Comparison of ENCODE assay signal across 20 mouse cellular contexts in the genomic region with DNA sequence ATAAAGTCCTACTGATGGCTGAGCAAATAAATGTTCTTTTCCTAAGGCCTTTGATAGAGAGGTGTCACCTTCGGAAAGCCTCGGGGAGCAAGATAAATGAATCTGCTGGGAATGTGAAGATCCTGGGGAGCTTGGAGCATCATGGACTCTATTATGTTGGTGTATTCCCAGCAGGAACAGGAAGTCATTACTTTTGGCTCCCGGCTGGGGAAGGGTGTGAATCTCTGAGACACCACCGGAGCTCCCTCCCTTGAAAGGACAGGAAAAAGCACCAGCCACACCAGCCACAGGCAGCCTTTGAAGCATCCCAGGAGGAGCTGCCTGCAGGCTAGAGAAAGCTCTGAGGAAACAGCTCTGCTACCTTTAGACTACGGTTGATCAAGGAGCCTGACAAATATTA.
DNase-seq lines count a peak whose midpoint lies in the region; ATAC-seq and TF ChIP-seq lines count a peak whose summit lies in the region.
"Had no signal": no experiment of that assay in that cellular context is flagged by ENCODE, and none has a peak within 500 bp of the region (broad histone marks: within the 10 kb centered on the region; RNA-seq: fewer than 3 reads in every experiment).

No protein-coding gene starts in this region.

- TF ChIP-seq CTCF in testis, adult 2 months (IDR thresholded peaks at IDR 0.05; ENCODE audit: control insufficient read depth, insufficient read depth, insufficient replicate concordance, low read depth, low read length) = no peak

- TF ChIP-seq POLR2A in testis, adult 2 months (IDR thresholded peaks at IDR 0.05; ENCODE audit: control insufficient read depth, low read depth, low read length) = no peak

- no peaks in the 10 kb centered on the region for H3K27me3 ChIP-seq in hindbrain, embryonic 10.5 days (ENCODE audit: insufficient read depth, poor library complexity, severe bottlenecking)
- H3K27me3 ChIP-seq in hindbrain, embryonic 13.5 days = no peaks in the 10 kb centered on the region
- no peaks in the 10 kb centered on the region for H3K27me3 ChIP-seq in testis, adult 2 months (ENCODE audit: control insufficient read depth, insufficient read depth, low read length)
- no peaks in the 10 kb centered on the region for H3K27me3 ChIP-seq in kidney, embryonic 16.5 days (ENCODE audit: insufficient read depth, low read length)
- no peaks in the 10 kb centered on the region for H3K27me3 ChIP-seq in midbrain, embryonic 16.5 days (ENCODE audit: control insufficient read depth, insufficient read depth, low read depth, low read length)
- H3K27me3 ChIP-seq: embryonic facial prominence, embryonic 12.5 days; hindbrain, embryonic 12.5 days; liver, embryonic 13.5 days; Patski had no signal

- WGBS in hindbrain, embryonic 10.5 days = 3% methylated on average over 5 of the region's 5 CpGs
- WGBS in hindbrain, embryonic 13.5 days = 8% methylated on average over 5 of the region's 5 CpGs
- WGBS in kidney, embryonic 16.5 days = 8% methylated on average over 5 of the region's 5 CpGs
- 14% methylated on average over 5 of the region's 5 CpGs for WGBS in midbrain, embryonic 16.5 days

- no peak overlapping the region for H3K4me2 ChIP-seq in hindbrain, embryonic 13.5 days
- no peak overlapping the region; the same call in 1 of the 2 replicates for H3K4me2 ChIP-seq in kidney, embryonic 16.5 days (replicated peaks; ENCODE audit: low read depth, low read length)
- no peak overlapping the region for H3K4me2 ChIP-seq in midbrain, embryonic 16.5 days (ENCODE audit: low read length)
- H3K4me2 ChIP-seq: embryonic facial prominence, embryonic 12.5 days; hindbrain, embryonic 12.5 days; liver, embryonic 13.5 days had no signal

- peaks cover 16% of the 10 kb centered on the region for H3K4me1 ChIP-seq in hindbrain, embryonic 10.5 days (replicated peaks)
- peaks cover 3% of the 10 kb centered on the region; the same call in 1 of the 2 replicates for H3K4me1 ChIP-seq in hindbrain, embryonic 13.5 days (replicated peaks)
- H3K4me1 ChIP-seq in testis, adult 2 months (ENCODE audit: control insufficient read depth, insufficient read depth, low read length) = no peaks in the 10 kb centered on the region
- H3K4me1 ChIP-seq in kidney, embryonic 16.5 days (ENCODE audit: insufficient read depth, low read length) = no peaks in the 10 kb centered on the region
- no peaks in the 10 kb centered on the region; the same call in 1 of the 2 replicates for H3K4me1 ChIP-seq in midbrain, embryonic 16.5 days (ENCODE audit: control insufficient read depth, insufficient read depth, low read length)
- H3K4me1 ChIP-seq: embryonic facial prominence, embryonic 12.5 days; hindbrain, embryonic 12.5 days; liver, embryonic 13.5 days had no signal

- no peak for ATAC-seq in hindbrain, embryonic 13.5 days (ENCODE audit: low FRiP score)
- no peak for ATAC-seq in kidney, embryonic 16.5 days (ENCODE audit: low FRiP score, low TSS enrichment)
- no peak for ATAC-seq in midbrain, embryonic 16.5 days
- ATAC-seq: forebrain, embryonic 16.5 days; intestine, embryonic 16.5 days; Patski had no signal

- no peak overlapping the region for H3K27ac ChIP-seq in hindbrain, embryonic 10.5 days
- H3K27ac ChIP-seq in hindbrain, embryonic 13.5 days = no peak overlapping the region
- no peak overlapping the region for H3K27ac ChIP-seq in testis, adult 2 months (ENCODE audit: control insufficient read depth, insufficient read depth, low read depth, low read length)
- H3K27ac ChIP-seq in kidney, embryonic 16.5 days (ENCODE audit: low read length) = no peak overlapping the region
- H3K27ac ChIP-seq in midbrain, embryonic 16.5 days (ENCODE audit: low read length) = no peak overlapping the region
- H3K27ac ChIP-seq: embryonic facial prominence, embryonic 12.5 days; gastrocnemius, adult 2 months; hindbrain, embryonic 12.5 days; liver, embryonic 13.5 days had no signal

- no peaks in the 10 kb centered on the region for H3K9me3 ChIP-seq in hindbrain, embryonic 10.5 days
- no peaks in the 10 kb centered on the region for H3K9me3 ChIP-seq in hindbrain, embryonic 13.5 days
- H3K9me3 ChIP-seq in kidney, embryonic 16.5 days (ENCODE audit: low read length) = no peaks in the 10 kb centered on the region
- H3K9me3 ChIP-seq in midbrain, embryonic 16.5 days (replicated peaks; ENCODE audit: control insufficient read depth, low read length, poor library complexity, severe bottlenecking) = no peaks in the 10 kb centered on the region
- H3K9me3 ChIP-seq: embryonic facial prominence, embryonic 12.5 days; hindbrain, embryonic 12.5 days; liver, embryonic 13.5 days had no signal

- no peak overlapping the region for H3K9ac ChIP-seq in hindbrain, embryonic 13.5 days
- no peak overlapping the region for H3K9ac ChIP-seq in kidney, embryonic 16.5 days (replicated peaks; ENCODE audit: low read length)
- no peak overlapping the region for H3K9ac ChIP-seq in midbrain, embryonic 16.5 days (ENCODE audit: low read depth, low read length)
- H3K9ac ChIP-seq: embryonic facial prominence, embryonic 12.5 days; hindbrain, embryonic 12.5 days; liver, embryonic 13.5 days had no signal

- peak; percentile 7 for DNase-seq in hindbrain, embryonic 10.5 days (ENCODE audit: low spot score)
- no peak for DNase-seq in testis, postnatal 10 days (ENCODE audit: low spot score)
- peak; percentile 17 for DNase-seq in embryo, embryonic 9.5 days (ENCODE audit: extremely low spot score)
- DNase-seq: cerebellum, adult 11 months; cerebellum, postnatal 14 days; gastrocnemius, adult 2 months; kidney, postnatal 14 days; liver, embryonic 13.5 days; lung, postnatal 14 days; spleen, adult 18-20 months; thymus, postnatal 36 days had no signal

- H3K36me3 ChIP-seq in hindbrain, embryonic 10.5 days = no peaks in the 10 kb centered on the region
- no peaks in the 10 kb centered on the region for H3K36me3 ChIP-seq in hindbrain, embryonic 13.5 days
- no peaks in the 10 kb centered on the region for H3K36me3 ChIP-seq in testis, adult 2 months (ENCODE audit: control insufficient read depth, insufficient read depth, low read length)
- H3K36me3 ChIP-seq in kidney, embryonic 16.5 days (ENCODE audit: insufficient read depth, low read length) = no peaks in the 10 kb centered on the region
- no peaks in the 10 kb centered on the region for H3K36me3 ChIP-seq in midbrain, embryonic 16.5 days (ENCODE audit: control insufficient read depth, insufficient read depth, low read length)
- H3K36me3 ChIP-seq: embryonic facial prominence, embryonic 12.5 days; hindbrain, embryonic 12.5 days; liver, embryonic 13.5 days had no signal

- no peak overlapping the region for H3K4me3 ChIP-seq in hindbrain, embryonic 10.5 days
- no peak overlapping the region for H3K4me3 ChIP-seq in hindbrain, embryonic 13.5 days
- H3K4me3 ChIP-seq in testis, adult 2 months (ENCODE audit: control insufficient read depth, low read depth, low read length) = peak overlapping the region; percentile 8; the same call in 1 of the 2 replicates
- no peak overlapping the region for H3K4me3 ChIP-seq in kidney, embryonic 16.5 days (ENCODE audit: low read length)
- H3K4me3 ChIP-seq in midbrain, embryonic 16.5 days (ENCODE audit: low read depth, low read length) = no peak overlapping the region
- H3K4me3 ChIP-seq: embryonic facial prominence, embryonic 12.5 days; gastrocnemius, adult 2 months; hindbrain, embryonic 12.5 days; liver, embryonic 13.5 days had no signal
